ENCODE assay signal across 18 mouse cellular contexts in the genomic region with DNA sequence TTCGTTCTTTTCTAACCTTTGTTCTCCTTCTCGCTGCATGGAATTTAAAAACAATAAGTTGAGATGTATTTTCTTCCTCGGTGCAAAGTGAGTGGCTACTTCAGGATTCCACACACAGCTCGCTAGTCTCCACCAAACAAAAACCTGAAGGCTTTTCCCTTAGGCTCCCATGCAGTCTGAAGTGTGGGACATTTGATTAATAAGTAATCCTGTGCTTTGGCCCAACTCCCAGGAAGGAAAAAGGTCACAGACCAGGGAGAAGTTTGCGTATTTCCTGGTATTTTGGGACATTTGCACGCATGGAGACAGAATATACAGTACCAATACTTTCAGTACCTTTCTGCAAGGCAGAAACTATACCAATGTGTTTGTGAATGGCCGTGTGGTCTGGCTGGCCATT.
A peak's percentile ranks its signal among the peaks of the same experiment; 100 is the strongest.
DNase-seq lines count a peak whose midpoint lies in the region; ATAC-seq and TF ChIP-seq lines count a peak whose summit lies in the region.
"Had no signal": no experiment of that assay in that cellular context is flagged by ENCODE, and none has a peak within 500 bp of the region (broad histone marks: within the 10 kb centered on the region; RNA-seq: fewer than 3 reads in every experiment).

No protein-coding gene starts in this region.

- no peak overlapping the region for H3K4me2 ChIP-seq in lung, embryonic 14.5 days
- H3K4me2 ChIP-seq in kidney, postnatal 0 days (ENCODE audit: low read length): no peak overlapping the region
- H3K4me2 ChIP-seq: forebrain, embryonic 12.5 days; heart, embryonic 13.5 days; limb, embryonic 13.5 days had no signal

- peaks cover 5% of the 10 kb centered on the region for H3K4me1 ChIP-seq in heart, adult 2 months (ENCODE audit: control insufficient read depth, insufficient read depth, low read length)
- 0 out of 2 replicates have a peak, but pooled peaks cover 7% of the 10 kb centered on the region for H3K4me1 ChIP-seq in lung, embryonic 14.5 days (ENCODE audit: insufficient read depth)
- H3K4me1 ChIP-seq in kidney, postnatal 0 days (replicated peaks; ENCODE audit: insufficient read depth, low read length): no peaks in the 10 kb centered on the region

- no peak overlapping the region for H3K4me3 ChIP-seq in heart, adult 2 months
- H3K4me3 ChIP-seq in lung, embryonic 14.5 days (ENCODE audit: low read depth, low read length): no peak overlapping the region
- no peak overlapping the region for H3K4me3 ChIP-seq in kidney, postnatal 0 days (replicated peaks; ENCODE audit: low read depth, low read length)
- H3K4me3 ChIP-seq: forebrain, embryonic 12.5 days; heart, embryonic 13.5 days; limb, embryonic 13.5 days had no signal

- H3K9me3 ChIP-seq in lung, embryonic 14.5 days (ENCODE audit: low read depth, low read length): no peaks in the 10 kb centered on the region
- H3K9me3 ChIP-seq in kidney, postnatal 0 days (replicated peaks; ENCODE audit: low read length): no peaks in the 10 kb centered on the region
- H3K9me3 ChIP-seq: forebrain, embryonic 12.5 days; heart, embryonic 13.5 days; limb, embryonic 13.5 days had no signal

- no peaks in the 10 kb centered on the region; the same call in 1 of the 2 replicates for H3K79me2 ChIP-seq in heart, adult 2 months (replicated peaks; ENCODE audit: control insufficient read depth, insufficient read depth, low read length)

- peak overlapping the region; percentile 8; the same call in 1 of the 2 replicates for H3K27ac ChIP-seq in heart, adult 2 months
- peak overlapping the region; percentile 54 for H3K27ac ChIP-seq in lung, embryonic 14.5 days (ENCODE audit: low read depth)
- H3K27ac ChIP-seq in kidney, postnatal 0 days: peak overlapping the region; percentile 47
- H3K27ac ChIP-seq: forebrain, embryonic 12.5 days; heart, embryonic 13.5 days had no signal

- no peak for ATAC-seq in lung, embryonic 14.5 days (ENCODE audit: insufficient read depth)
- peak; percentile 33; the same call in 1 of the 2 replicates for ATAC-seq in kidney, postnatal 0 days (replicated peaks; ENCODE audit: low FRiP score, low read depth)
- ATAC-seq: inflammation-experienced regulatory T-cells, adult 6 months had no signal

- DNase-seq in heart, adult 2 months: no peak
- DNase-seq in heart, postnatal 10 days: no peak
- peak; percentile 50 for DNase-seq in lung, embryonic 14.5 days
- no peak for DNase-seq in lung, postnatal 25 days (ENCODE audit: low spot score)
- peak; percentile 57 for DNase-seq in kidney, postnatal 0 days (ENCODE audit: low spot score)
- peak; percentile 58 for DNase-seq in lung, postnatal 36 days
- no peak for DNase-seq in spleen, postnatal 10 days (ENCODE audit: low spot score in 2 of 2)
- DNase-seq in urinary bladder, adult 2 months (ENCODE audit: low spot score): no peak
- DNase-seq: adrenal gland, postnatal 10 days; cerebellum, adult 11 months; cerebellum, postnatal 14 days; embryo, embryonic 11 days; midbrain, embryonic 14.5 days; right cerebral cortex, postnatal 4 days had no signal

- intact Hi-C loops in heart, adult 2 months (cut with DNase I): no loop called here
- intact Hi-C loops in heart, postnatal 10 days (cut with DNase I): no loop called here

- 67% methylated on average over 7 of the region's 7 CpGs for WGBS in heart, adult 2 months
- 39% methylated on average over 7 of the region's 7 CpGs for WGBS in lung, embryonic 14.5 days
- WGBS in kidney, postnatal 0 days: 46% methylated on average over 7 of the region's 7 CpGs

- no peak for TF ChIP-seq POLR2A in heart, adult 2 months (IDR thresholded peaks at IDR 0.05; ENCODE audit: insufficient read depth, low read depth, low read length)

- TF ChIP-seq EP300 in heart, adult 2 months (IDR thresholded peaks at IDR 0.05; ENCODE audit: insufficient read depth, low read depth, low read length): no peak

- H3K9ac ChIP-seq in heart, adult 2 months (ENCODE audit: low read depth, low read length): no peak overlapping the region
- no peak overlapping the region for H3K9ac ChIP-seq in lung, embryonic 14.5 days
- H3K9ac ChIP-seq in kidney, postnatal 0 days (ENCODE audit: low read depth, low read length): no peak overlapping the region
- H3K9ac ChIP-seq: forebrain, embryonic 12.5 days; heart, embryonic 13.5 days; limb, embryonic 13.5 days had no signal

- no peak for TF ChIP-seq CTCF in heart, adult 2 months (IDR thresholded peaks at IDR 0.05)
- no peak for TF ChIP-seq CTCF in lung, embryonic 14.5 days (IDR thresholded peaks at IDR 0.05; ENCODE audit: low read depth)
- TF ChIP-seq CTCF in kidney, postnatal 0 days (IDR thresholded peaks at IDR 0.05; ENCODE audit: low read depth): no peak

- no peaks in the 10 kb centered on the region for H3K36me3 ChIP-seq in heart, adult 2 months (ENCODE audit: control insufficient read depth, insufficient read depth, low read length)
- H3K36me3 ChIP-seq in lung, embryonic 14.5 days (ENCODE audit: insufficient read depth): no peaks in the 10 kb centered on the region
- H3K36me3 ChIP-seq in kidney, postnatal 0 days (ENCODE audit: insufficient read depth, low read length): no peaks in the 10 kb centered on the region
- H3K36me3 ChIP-seq: forebrain, embryonic 12.5 days; heart, embryonic 13.5 days; limb, embryonic 13.5 days had no signal

- no peaks in the 10 kb centered on the region for H3K27me3 ChIP-seq in heart, adult 2 months (ENCODE audit: control insufficient read depth, insufficient read depth, low read length)
- H3K27me3 ChIP-seq in lung, embryonic 14.5 days (ENCODE audit: insufficient read depth, low read length): no peaks in the 10 kb centered on the region
- H3K27me3 ChIP-seq in kidney, postnatal 0 days (ENCODE audit: insufficient read depth, low read length): no peaks in the 10 kb centered on the region
- H3K27me3 ChIP-seq: forebrain, embryonic 12.5 days; heart, embryonic 13.5 days; limb, embryonic 13.5 days had no signal

Comparison
In these comparisons a context has a peak if more than half of its experiments do, and no peak if none do; other contexts are left out.
1. DNase-seq: peak in lung, embryonic 14.5 days (single experiment), kidney, postnatal 0 days (single experiment) and lung, postnatal 36 days (single experiment); none in heart, adult 2 months (0 of 2), heart, postnatal 10 days (0 of 2), lung, postnatal 25 days (single experiment), spleen, postnatal 10 days (0 of 2) and urinary bladder, adult 2 months (single experiment).
2. Peak in every context shown above with its lines, with median percentiles within 50 percentile points of each other: H3K27ac ChIP-seq.